Mouse (Mus musculus): ENCODE measurements around the gene Fam161a.

DNA sequence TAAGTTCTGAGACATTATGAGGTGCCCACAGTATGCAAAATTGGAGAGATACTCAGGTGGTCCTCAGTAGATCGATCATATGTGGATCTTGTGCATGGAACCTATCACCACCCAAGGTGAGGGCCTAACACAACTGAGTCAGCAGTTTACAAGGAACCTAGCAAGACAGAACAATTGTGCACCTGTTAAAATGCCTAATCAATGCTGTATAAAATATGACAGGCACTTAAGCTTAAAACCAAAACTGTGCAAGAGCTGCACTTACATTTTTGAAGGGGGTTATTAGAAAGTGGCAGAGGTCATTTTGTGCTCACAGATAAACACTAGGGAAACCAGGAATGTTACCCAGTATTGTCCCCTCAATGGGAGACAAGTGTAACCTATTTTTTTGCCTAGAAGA, 2.1 kb upstream of the Fam161a start:
- TF ChIP-seq CTCF (IDR thresholded peaks at IDR 0.05; ENCODE audit: extremely low read depth, insufficient read length, insufficient replicate concordance, low read depth, low read length) = no peak
- no peak for TF ChIP-seq POLR2A (IDR thresholded peaks at IDR 0.05; ENCODE audit: low read depth, low read length)

Measured in small intestine, adult 2 months (tissue).